Mouse (Mus musculus): ENCODE measurements at regions not wholly inside any gene's neighbourhood (a gene's known extent, or its start where the extent isn't known, plus 50 kb on each side); places are given as distances from the start of the nearest gene placed in this dataset.

DNA sequence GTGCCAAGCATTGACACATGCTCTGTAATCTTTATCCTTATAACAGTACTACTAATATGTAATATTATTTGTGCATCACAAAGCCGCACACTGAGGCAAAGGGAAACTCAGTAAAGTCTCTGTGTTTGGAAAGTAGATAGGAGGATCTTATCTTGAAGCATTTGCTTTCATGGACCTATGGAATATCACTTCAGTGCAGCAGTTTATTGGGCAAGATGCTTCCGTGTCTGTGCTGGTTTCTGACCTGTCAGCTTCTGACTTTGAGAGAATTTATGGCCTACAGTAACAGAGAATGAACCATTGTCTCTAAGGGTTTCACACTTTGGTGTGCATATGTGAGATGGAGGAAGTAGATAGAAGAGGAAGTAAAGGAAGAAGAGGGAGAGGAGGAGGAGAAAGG, 74.0 kb upstream of the Far2 start:
- DNase-seq: no peak

DNA sequence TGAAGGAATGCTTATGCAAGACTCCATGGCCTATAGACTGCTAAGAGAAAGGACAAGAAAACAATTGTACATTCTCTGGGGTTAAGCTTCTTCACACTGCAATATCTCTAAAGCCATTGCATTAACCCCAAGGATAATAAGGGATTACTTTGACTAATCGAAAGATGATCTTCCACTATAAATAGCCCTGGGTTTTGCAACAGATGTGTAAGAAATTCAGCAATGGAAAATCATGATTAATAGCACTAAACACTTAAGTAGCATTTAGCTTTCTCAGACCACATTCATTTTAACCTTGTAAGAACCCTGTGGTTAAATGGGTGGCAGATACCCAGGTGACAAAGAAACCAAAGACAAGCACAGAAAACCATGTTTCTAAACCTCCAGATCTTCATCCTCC, 71.1 kb upstream of the Far2 start:
- no peak for DNase-seq

DNA sequence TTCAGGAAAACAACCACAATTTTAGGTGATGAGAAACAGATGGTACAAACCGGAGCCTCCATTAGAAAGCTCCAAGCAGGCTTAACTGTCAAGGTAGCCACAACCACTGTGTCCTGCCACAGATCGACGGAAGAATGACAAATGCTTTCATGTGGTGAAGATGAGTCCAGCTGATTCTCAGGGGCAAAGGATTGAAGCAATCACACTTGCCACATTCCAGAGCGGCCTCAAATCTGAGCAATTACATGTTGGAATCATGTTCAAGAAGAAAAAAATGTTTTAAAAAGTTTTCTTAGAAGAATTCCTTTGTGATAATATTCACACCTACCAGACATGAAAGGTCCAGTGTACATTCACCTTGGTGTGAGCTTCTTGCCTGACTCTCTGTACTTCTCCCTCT, 57.7 kb upstream of the Far2 start:
- no peak for DNase-seq
